Mouse (Mus musculus) hindbrain, embryonic 10.5 days (tissue): Measurements from ENCODE around the gene 2310007B03Rik. TPM values are rescaled to one million over a fixed set of nuclear protein-coding genes. Genes with fewer than 3 reads are reported as not detected.
"Not testable (repeated sequence)": the region's sequence is repeated elsewhere in the genome, so short reads cannot be mapped to it uniquely, and the experiment has no call there.

Experiments used
- DNase-seq: peaks from one replicate; pipeline ENCODE4 v3.0.0-alpha.2; 2017; ENCODE audit warnings: low spot score
- H3K27ac ChIP-seq: fragments of 300-500 bp; sonication (generic); 2 replicates; pipeline ENCODE4 v1.5.1; 2016; ENCODE audit warnings: mild to moderate bottlenecking, moderate library complexity
- H3K27me3 ChIP-seq: fragments of 300-500 bp; sonication (generic); 2 replicates; pipeline ENCODE4 v1.6.1; 2016; ENCODE audit warnings: mild to moderate bottlenecking; ENCODE audit not compliant: poor library complexity, insufficient read depth, severe bottlenecking
- H3K36me3 ChIP-seq: fragments of 300-500 bp; sonication (generic); 2 replicates; pipeline ENCODE4 v1.6.1; 2016; ENCODE audit warnings: mild to moderate bottlenecking, moderate library complexity
- H3K4me1 ChIP-seq: fragments of 300-500 bp; sonication (generic); replicated peaks from 2 replicates; pipeline ENCODE4 v1.6.1; 2016; ENCODE audit warnings: mild to moderate bottlenecking
- H3K4me3 ChIP-seq: fragments of 300-500 bp; sonication (generic); 2 replicates; pipeline ENCODE4 v1.5.1; 2016; ENCODE audit warnings: mild to moderate bottlenecking, moderate library complexity
- H3K9me3 ChIP-seq: fragments of 300-500 bp; sonication (generic); 2 replicates; pipeline ENCODE4 v1.6.1; 2016; ENCODE audit warnings: mild to moderate bottlenecking, moderate library complexity
- WGBS: fragments of 180-500 bp; shearing (Covaris S2); methylation state at CpG from one replicate; pipeline ENCODE4 v1.1.7; 2016; 5-methylcytosine and 5-hydroxymethylcytosine counted together
- polyA plus RNA-seq: library from polyadenylated mRNA; unstranded; fragments of >200 nt; fragmentation: Nextera tagmentation; extraction: Ambion mirVana; gene quantifications from 2 replicates; pipeline ENCODE4 v1.2.1, GENCODE M21; 2016

Gene 2310007B03Rik
- 0.78 and 1.1 TPM in 2 replicates for polyA plus RNA-seq

DNA sequence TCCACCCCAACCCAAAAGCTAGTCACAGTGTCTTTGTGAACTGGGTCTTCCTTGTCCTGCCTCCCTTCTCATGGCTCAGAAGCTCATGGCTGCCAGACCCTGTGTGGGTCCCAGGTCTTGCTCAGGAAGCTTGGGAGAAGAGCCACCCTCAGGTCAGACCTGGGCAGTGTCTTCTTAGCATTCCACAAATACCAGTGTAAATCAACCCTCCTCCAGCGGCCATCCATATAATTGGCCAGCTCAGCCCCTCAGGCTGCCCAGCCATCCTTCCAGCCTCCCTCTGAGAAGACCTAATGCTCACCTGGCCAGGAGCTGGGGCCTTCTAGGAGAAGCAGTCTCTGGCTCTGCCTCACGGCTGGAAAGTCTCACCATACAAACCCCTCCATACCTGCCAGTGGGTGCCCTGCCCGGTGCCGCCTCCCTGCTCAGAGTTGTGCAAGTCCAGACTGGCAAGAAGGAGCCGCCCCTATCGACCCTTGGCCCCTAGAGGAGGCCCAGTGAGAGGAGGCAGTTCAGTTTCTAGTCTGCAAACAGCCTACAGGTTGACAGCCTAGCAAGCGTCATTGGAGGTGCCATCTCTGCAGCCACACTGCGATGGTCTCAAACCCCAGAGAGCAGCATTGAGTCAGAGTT is at the start of gene 2310007B03Rik:
TSS of gene 2310007B03Rik (minus strand) at position 448 of the 633 bp plus-strand sequence.
- Histone ChIP-seq H3K9me3 (no peaks in the 10 kb centered on the region), H3K4me3 (no peak within 1 kb of the TSS), H3K4me1 (peaks cover 19% of the 10 kb centered on the region), H3K36me3 (no peaks in the 10 kb centered on the region), H3K27me3 (no peaks in the 10 kb centered on the region), H3K27ac (no peak within 1 kb of the TSS)
- WGBS: 78% methylated on average over 8 of the region's 8 CpGs
- DNase-seq: no peak

DNA sequence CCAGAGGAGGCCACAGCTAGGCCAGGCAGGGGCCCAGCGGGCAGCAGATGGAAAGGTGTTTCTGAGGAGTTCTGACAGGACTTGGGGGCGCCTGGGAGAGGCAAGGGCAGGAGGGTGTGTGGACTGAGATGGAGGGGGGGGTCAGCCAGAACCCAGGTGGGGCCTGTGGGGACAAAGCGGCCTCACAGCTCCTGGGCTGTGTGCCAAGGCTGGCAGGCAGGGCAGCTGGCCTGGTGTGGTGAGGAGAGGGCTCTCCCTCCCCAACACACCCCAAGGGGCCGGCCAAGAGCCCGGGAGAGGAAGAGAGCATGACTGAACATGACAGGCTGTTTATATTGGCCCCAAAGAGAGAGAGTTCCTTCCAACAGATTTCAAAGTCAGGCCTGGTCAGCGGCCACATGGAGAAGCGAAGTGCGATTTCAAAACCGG is 49.5 kb upstream of the 2310007B03Rik start:
- Histone ChIP-seq H3K27me3 (no peaks in the 10 kb centered on the region; the same call in 1 of the 2 replicates), H3K4me3 (no peak overlapping the region), H3K36me3 (no peaks in the 10 kb centered on the region), H3K4me1 (peaks cover 57% of the 10 kb centered on the region), H3K27ac (peak overlapping the region; percentile 53), H3K9me3 (no peaks in the 10 kb centered on the region)
- DNase-seq: no peak
- WGBS: 55% methylated on average over 9 of the region's 9 CpGs

DNA sequence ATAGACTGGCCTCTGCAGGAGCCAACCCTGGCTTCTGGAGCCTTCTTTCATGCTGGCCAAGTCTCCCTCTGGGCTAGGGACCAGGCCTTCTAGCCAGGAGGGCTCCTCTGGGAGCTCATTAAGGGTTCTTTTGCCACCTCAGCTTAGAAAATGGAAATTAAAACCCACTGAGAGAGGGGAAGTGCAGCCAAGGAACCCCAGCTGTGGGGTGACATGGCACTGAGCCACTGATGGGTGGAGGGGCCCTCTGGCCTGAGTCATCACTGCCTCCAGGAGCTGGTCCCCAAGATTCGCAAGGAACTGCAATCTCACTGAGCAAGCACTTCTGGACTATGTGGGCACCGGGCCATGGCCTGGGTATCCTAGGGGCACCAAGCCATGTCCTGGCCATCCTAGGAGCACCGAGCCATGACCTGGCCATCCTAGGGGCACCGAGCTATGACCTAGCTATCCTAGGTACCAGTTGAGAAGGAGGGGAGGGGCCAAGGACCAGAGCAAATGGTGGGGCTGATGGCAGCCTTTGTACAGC is 46.9 kb upstream of the 2310007B03Rik start:
- 91% methylated on average over 4 of the region's 4 CpGs for WGBS
- H3K27me3 ChIP-seq: no peaks in the 10 kb centered on the region
- peaks cover 35% of the 10 kb centered on the region for H3K4me1 ChIP-seq
- DNase-seq: no peak
- H3K27ac ChIP-seq: no peak overlapping the region
- no peak overlapping the region for H3K4me3 ChIP-seq
- H3K36me3 ChIP-seq: no peaks in the 10 kb centered on the region
- H3K9me3 ChIP-seq: no peaks in the 10 kb centered on the region

DNA sequence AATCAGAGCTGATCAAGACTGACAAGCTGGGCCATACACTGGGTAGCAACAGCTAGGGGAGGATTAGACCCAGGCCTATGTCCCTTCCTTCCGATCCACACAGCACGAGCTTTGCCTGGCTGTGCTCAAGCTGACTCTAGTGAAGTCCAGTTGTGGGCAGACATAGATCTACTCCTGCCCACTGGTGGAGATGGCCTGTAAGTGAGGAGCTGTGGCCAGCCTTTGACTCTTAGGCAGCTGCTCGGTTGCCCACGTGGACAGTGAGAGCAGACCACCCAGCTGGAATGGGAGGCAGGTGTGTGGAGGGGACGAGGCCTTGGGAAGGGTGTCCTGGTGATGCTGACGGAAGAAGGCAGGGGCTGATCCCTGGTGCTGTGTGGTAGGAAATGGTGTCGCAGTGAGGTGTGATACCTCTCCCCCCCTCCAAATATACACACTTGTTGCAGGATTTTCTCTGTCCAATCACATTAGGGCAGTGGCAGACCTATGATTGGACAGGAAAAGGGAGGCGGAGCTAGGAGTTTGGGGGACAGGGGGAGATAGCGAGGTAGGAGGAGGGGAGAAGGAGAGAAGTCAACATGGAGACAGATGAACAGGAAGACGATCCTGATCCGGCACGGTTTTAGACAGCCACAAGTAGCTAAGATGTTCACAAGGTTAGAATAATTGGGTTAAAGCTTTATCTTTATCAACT is 45.7 kb upstream of the 2310007B03Rik start:
- no peaks in the 10 kb centered on the region for H3K36me3 ChIP-seq
- H3K27me3 ChIP-seq: no peaks in the 10 kb centered on the region
- no peak overlapping the region for H3K27ac ChIP-seq
- no peak overlapping the region for H3K4me3 ChIP-seq
- H3K9me3 ChIP-seq: no peaks in the 10 kb centered on the region
- DNase-seq: no peak
- WGBS: 64% methylated on average over 12 of the region's 12 CpGs
- H3K4me1 ChIP-seq: peaks cover 24% of the 10 kb centered on the region

DNA sequence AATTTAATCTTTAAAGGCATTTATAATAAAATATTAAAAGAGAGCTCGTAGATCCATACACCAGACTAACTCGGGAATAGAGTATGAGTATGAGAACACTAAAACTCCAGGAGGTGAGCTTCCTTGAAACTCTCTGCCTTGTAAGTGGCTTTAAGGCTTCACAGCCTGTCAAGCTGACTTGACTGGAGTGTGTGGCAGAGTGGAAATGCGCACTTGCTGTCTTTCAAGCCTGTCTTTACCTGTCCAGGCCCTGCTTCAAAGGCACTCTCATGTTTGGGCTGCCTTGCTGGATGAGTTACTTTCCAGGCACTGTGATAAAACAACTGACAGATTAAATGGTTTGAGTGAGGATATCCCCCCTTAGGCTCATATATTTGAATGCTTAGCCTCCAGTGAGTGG is 37.2 kb upstream of the 2310007B03Rik start:
- Histone ChIP-seq H3K4me1 (0 out of 2 replicates have a peak, but pooled peaks cover 2% of the 10 kb centered on the region), H3K9me3 (peaks cover 4% of the 10 kb centered on the region; the same call in 1 of the 2 replicates), H3K27ac (no peak overlapping the region), H3K36me3 (no peaks in the 10 kb centered on the region), H3K4me3 (no peak overlapping the region), H3K27me3 (no peaks in the 10 kb centered on the region)
- 86% methylated on average over 3 of the region's 3 CpGs for WGBS
- no peak for DNase-seq

DNA sequence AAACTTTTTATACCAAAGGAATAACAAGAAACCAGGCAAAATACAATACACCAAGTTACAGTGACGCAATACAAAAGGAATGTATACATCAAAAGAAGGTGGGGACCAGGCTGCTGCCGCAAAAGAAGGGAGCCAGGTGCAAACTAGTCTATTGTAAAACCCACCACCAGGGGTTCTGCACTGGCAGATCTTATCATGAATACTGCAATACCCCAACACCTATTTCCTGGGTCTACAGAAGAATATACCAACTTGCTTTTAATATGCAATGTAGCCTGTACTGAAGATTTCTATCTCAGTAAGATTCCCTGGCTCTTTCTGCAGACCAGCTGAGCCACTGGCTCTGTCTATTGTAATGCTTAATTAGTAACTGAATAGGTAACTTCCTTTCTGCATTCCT is 36.7 kb upstream of the 2310007B03Rik start:
- H3K27ac ChIP-seq, H3K27me3 ChIP-seq, H3K9me3 ChIP-seq, H3K4me3 ChIP-seq, H3K36me3 ChIP-seq, H3K4me1 ChIP-seq, DNase-seq: not testable (repeated sequence)
- WGBS: 91% methylated on average over 2 of the region's 2 CpGs

DNA sequence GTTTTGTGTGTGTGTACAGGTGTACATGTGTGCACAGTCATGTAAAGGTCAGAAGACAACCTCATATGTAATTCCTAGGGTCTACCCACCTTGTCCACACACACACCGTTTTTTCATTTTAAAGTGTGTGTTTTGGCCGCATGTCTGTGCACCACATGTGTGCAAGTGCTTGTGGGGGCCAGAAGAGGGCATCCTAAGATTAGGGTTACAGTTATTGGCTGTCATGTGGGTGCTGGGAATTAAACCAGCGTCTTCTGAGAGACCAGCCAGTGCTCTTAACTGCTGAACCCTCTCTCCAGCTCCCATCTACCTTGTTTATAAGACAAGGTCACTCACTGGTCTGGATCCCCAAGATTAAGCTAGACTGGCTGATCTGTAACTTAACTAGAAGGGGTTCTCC is 34.2 kb upstream of the 2310007B03Rik start:
- H3K9me3 ChIP-seq: peaks cover 4% of the 10 kb centered on the region; the same call in 1 of the 2 replicates
- H3K27me3 ChIP-seq: peaks cover 19% of the 10 kb centered on the region
- no peaks in the 10 kb centered on the region for H3K36me3 ChIP-seq
- WGBS: 90% methylated on average over 3 of the region's 3 CpGs
- H3K4me1 ChIP-seq: peaks cover 21% of the 10 kb centered on the region
- H3K4me3 ChIP-seq: no peak overlapping the region
- H3K27ac ChIP-seq: no peak overlapping the region
- no peak for DNase-seq

DNA sequence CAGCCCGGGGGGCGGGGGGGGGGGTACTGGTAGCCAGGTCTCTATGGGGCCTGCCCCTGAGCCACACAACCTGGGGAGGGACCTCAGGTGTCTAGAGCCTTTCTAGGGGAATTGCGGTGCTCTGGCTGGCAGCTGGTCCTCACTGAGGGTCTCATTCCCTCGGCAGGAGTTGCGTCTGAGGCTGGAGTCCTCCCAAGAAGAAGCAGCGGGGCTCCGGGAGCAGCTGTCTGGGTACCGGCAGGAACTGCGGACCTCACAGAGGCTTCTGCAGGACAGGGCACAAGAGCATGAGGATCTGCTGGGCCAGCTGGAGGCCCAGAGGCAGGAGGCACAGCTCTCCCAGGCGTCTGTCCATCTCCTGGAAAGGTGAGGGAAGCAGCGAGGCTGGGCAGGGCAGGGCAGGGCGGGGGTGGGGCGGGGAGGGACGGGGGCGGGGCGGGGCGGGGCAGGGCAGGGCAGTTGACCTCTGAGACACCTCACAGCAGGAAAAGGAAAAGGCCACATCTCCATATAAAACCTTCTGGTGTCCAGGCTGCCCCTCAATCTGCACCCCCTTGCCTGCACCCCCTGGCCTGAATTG is 30.1 kb upstream of the 2310007B03Rik start:
- no peak for DNase-seq
- WGBS: 8% methylated on average over 15 of the region's 17 CpGs
- H3K4me3 ChIP-seq: peak overlapping the region; percentile 26
- H3K4me1 ChIP-seq: peaks cover 21% of the 10 kb centered on the region
- H3K27ac ChIP-seq: no peak overlapping the region; the same call in 1 of the 2 replicates
- no peaks in the 10 kb centered on the region for H3K36me3 ChIP-seq
- H3K27me3 ChIP-seq: peaks cover 40% of the 10 kb centered on the region
- no peaks in the 10 kb centered on the region for H3K9me3 ChIP-seq

DNA sequence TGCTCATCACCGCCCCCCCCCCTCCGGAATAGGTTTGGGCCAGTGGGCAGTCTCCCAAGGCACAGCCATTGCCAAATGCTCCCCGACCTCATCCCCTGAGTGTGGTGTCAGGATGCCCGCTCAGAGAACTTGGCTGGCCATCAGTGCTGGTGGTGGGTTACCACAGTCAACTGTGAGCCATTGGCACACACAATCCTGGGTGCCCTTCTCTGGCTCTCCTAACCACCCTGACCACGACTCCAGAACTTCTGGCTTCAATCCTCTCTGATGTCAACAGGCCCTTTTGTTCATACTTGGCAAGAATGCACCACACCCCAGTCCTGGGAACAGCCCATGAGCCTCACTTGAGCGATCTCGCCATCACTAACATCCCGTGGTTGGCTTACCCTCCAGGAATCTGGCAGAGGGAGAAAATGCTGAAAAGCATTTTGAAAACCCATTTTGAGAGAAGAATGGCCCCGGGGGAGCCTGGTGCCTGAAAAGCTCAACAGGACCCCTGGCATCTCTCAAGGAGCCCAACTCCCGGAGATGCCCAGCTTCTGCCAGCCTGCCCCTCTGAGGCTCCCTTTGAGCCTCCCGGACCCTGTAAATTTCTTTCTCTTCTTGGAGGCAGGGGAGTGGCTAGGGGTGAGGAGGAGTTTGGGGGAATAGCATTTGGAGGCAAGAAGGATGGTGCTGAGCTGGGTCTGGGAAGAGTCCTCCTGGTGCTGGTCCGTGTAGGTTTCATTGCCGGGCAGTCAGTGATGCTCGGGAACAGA is 23.5 kb upstream of the 2310007B03Rik start:
- no peak for DNase-seq
- Histone ChIP-seq H3K9me3 (no peaks in the 10 kb centered on the region), H3K27ac (no peak overlapping the region), H3K36me3 (no peaks in the 10 kb centered on the region), H3K4me1 (peaks cover 15% of the 10 kb centered on the region; the same call in 1 of the 2 replicates), H3K4me3 (no peak overlapping the region), H3K27me3 (peaks cover 18% of the 10 kb centered on the region)
- WGBS: 81% methylated on average over 14 of the region's 14 CpGs

DNA sequence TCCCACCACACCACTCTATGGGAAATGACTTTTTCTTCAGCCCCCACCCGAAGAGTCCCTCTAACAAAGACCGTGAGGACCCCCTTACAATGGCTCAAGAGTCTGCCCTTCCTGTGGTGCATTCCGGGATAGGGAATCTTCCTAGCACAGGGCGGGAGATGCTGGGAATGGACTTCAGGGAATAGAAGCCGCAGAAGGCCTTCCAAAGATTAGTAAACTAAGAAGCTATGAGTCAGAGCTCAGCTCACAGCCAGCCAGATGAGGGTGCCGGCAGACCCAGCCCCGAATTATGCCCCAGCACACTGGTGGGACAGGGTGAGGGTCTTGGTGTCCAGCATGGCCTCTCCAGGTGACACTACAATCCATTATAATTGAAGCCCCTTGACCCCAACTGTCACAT is 21.5 kb upstream of the 2310007B03Rik start:
- no peak for DNase-seq
- 92% methylated on average over 7 of the region's 7 CpGs for WGBS

DNA sequence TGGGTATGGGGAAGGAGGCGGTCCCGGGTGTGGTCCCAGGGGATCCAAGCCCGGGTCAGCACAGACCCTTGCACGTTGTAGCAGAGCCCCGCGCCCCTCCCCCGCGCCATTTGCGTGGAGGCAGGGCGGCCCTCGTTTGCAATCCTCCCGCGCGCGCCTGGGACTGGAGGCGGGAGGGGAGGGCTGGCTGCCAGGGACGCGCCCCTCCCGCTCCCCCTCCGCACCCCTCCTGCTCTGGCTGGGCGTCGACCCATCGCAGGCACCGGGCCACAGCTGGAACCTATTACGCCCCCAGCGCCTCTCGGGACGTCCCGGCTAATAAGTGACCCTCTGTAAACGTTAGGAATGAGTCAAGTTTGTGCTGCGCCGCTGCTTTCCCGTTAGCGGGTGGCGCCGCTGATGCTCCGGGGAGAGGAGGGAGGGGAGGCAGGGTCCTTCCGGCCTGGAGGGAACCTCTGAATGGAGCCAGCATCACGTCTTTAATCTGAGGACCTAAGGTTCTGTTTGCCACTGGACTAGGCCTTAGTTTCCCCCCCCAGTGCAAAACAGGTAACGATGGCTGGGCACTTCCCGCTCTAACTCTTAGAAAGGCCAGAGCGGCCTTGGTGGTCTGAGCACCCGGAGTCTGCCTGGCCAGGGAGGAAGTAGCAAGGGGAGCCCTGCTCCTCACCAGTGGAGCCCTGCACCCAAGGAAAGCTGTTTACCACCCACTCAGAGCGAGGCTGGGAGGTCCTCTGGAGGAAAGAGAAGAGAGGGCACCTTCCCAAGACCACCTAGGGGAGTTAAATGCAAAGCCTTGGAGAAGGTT is 16.0 kb upstream of the 2310007B03Rik start:
- Histone ChIP-seq H3K27ac (peak overlapping the region; percentile 89), H3K4me1 (peaks cover 43% of the 10 kb centered on the region), H3K9me3 (no peaks in the 10 kb centered on the region), H3K27me3 (peaks cover 44% of the 10 kb centered on the region), H3K36me3 (no peaks in the 10 kb centered on the region), H3K4me3 (peak overlapping the region; percentile 60)
- peak; percentile 79 for DNase-seq
- 2% methylated on average over 44 of the region's 44 CpGs for WGBS

More for the DNA sequence above, 21.5 kb upstream of the 2310007B03Rik start:
- Histone ChIP-seq H3K27me3 (peaks cover 18% of the 10 kb centered on the region), H3K36me3 (no peaks in the 10 kb centered on the region), H3K4me1 (peaks cover 19% of the 10 kb centered on the region), H3K9me3 (no peaks in the 10 kb centered on the region), H3K27ac (no peak overlapping the region), H3K4me3 (no peak overlapping the region)

DNA sequence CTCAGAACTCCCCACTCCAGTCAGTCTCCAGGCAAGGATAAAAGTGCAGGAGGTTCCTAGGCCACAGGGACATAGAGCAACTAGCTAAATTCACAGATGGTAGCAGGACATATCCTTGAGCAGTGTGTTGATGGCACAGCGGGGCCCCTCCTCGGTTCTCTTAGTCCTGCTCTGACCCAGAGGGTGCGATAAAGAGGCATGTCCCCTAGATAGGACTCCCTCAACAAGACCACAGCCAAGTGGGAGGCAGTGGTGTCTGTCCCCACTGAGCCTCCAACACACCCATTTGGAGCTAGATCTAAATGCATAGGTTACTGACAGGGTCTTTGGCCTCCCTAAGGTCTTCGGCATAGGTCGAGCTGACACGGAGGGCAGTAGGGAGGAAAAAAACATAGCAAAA is 15.1 kb upstream of the 2310007B03Rik start:
- peaks cover 44% of the 10 kb centered on the region for H3K27me3 ChIP-seq
- WGBS: 15% methylated on average over 6 of the region's 6 CpGs
- H3K4me1 ChIP-seq: peaks cover 37% of the 10 kb centered on the region
- peak overlapping the region; percentile 60 for H3K4me3 ChIP-seq
- no peaks in the 10 kb centered on the region for H3K9me3 ChIP-seq
- no peaks in the 10 kb centered on the region for H3K36me3 ChIP-seq
- DNase-seq: no peak
- H3K27ac ChIP-seq: peak overlapping the region; percentile 89
